Mouse (Mus musculus) right cerebral cortex, postnatal 14 days (tissue): ENCODE data around the gene Lrrc18.

Experiments
- DNase-seq: peaks from one replicate; pipeline ENCODE4 v3.0.0; 2022

The Lrrc18 gene

DNA sequence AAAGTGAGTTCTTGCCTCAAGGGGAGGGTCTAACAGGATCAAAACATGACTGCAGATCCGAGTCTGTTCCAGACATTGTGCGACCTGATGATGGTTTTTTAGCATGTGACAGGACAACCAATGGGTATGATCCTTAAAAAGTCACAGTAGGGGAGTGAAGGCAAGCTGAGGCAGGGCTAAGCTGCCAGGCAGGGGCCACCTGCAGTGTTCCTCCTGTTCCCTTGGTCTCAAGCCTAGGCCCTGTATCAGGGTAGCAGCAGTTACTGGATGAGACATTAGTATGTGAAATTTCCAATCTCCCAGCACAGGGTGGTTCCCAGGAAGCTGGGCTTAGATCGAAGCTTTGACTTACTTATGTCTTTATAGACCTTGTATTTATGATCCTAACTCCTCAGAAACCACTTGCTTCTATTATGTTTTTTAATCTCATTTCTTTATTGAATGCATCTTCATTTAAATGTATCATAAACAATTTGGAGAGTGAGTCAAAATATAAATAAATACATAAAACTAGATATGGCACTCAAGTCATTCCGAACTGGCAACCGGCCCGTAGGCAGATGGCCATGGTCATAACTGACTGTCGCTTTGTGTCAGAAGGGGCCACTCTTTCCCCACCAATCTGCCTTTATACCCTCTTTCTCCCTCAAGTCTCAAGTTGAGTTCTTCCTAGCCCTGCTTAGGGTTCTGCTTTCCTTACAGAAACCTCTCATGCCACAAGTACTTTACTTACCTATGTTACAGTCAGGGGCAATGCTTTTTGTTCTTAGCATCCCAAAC is 67.9 kb downstream of the Lrrc18 start:
- no peak for DNase-seq

DNA sequence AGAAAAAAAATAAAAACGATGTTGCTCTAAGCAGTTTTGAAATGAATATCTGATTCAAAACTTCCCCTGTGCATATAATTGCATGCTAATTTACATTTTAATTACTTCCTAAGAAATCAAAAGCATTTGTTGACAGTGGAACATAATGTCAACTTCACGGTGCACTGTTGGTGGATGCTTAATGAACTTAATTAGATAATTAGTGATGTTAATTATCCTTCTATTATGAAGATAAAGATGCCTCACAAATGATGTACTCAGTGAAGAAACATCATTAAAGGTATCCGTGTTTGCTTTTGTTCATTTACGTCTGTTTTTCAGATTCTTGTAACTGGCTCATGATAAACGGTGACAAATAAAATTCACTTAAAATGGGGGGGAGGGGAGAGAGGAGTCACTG is 71.8 kb downstream of the Lrrc18 start:
- DNase-seq: no peak
